Mouse (Mus musculus) myocyte (in vitro differentiated cells): ENCODE results near the gene Olfr1129. TPM values are rescaled to one million over a fixed set of nuclear protein-coding genes. Genes with fewer than 3 reads are reported as not detected.
"Not testable (repeated sequence)": the region's sequence is repeated elsewhere in the genome, so short reads cannot be mapped to it uniquely, and the experiment has no call there.

ENCODE experiments used
- H3K27me3 ChIP-seq: one replicate; pipeline ENCODE4 v1.6.1; 2011; ENCODE audit not compliant: control insufficient read depth, insufficient read depth, insufficient read length
- H3K36me3 ChIP-seq: one replicate; pipeline ENCODE4 v1.6.1; 2011; ENCODE audit not compliant: control insufficient read depth, insufficient read depth
- H3K4me2 ChIP-seq: one replicate; pipeline ENCODE4 v1.6.1; 2011; ENCODE audit warnings: low read depth, control low read depth
- H3K4me3 ChIP-seq: one replicate; pipeline ENCODE4 v1.5.1; 2011; ENCODE audit warnings: mild to moderate bottlenecking, control low read depth, moderate library complexity
- H3K79me2 ChIP-seq: one replicate; pipeline ENCODE4 v1.6.1; 2011; ENCODE audit not compliant: control insufficient read depth, insufficient read depth
- H3ac ChIP-seq: one replicate; pipeline ENCODE4 v1.6.1; 2011; ENCODE audit not compliant: control insufficient read depth, insufficient read length
- CEBPB ChIP-seq: IDR thresholded peaks from 2 replicates; pipeline ENCODE4 v1.6.1; 2011; ENCODE audit warnings: mild to moderate bottlenecking, moderate library complexity; ENCODE audit not compliant: poor library complexity, insufficient read depth, severe bottlenecking
- E2F4 ChIP-seq: IDR thresholded peaks from one replicate; pipeline ENCODE4 v1.6.1; 2011; ENCODE audit warnings: mild to moderate bottlenecking, control low read depth, moderate library complexity; ENCODE audit not compliant: insufficient read depth
- MAX ChIP-seq: IDR thresholded peaks from one replicate; pipeline ENCODE4 v1.6.1; 2011; ENCODE audit warnings: low read depth, mild to moderate bottlenecking, control low read depth
- MYOD1 ChIP-seq, 3 experiments: IDR thresholded peaks; one replicate each; pipeline ENCODE4 v1.6.1; 2011; ENCODE audit warnings: control low read depth in 2 of 3, low read depth in 2 of 3, mild to moderate bottlenecking in 2 of 3, moderate library complexity in 1 of 3; ENCODE audit not compliant: insufficient read length in 2 of 3, control insufficient read depth in 1 of 3
- MYOG ChIP-seq, 3 experiments: IDR thresholded peaks; one replicate each; pipeline ENCODE4 v1.6.1; 2011; ENCODE audit warnings: control low read depth in 2 of 3, low read depth in 2 of 3, mild to moderate bottlenecking in 2 of 3; ENCODE audit not compliant: insufficient read length in 2 of 3, control insufficient read depth in 1 of 3, insufficient read depth in 1 of 3
- POLR2A ChIP-seq: IDR thresholded peaks from one replicate; pipeline ENCODE4 v1.6.1; 2011; ENCODE audit warnings: low read depth, mild to moderate bottlenecking, control low read depth, moderate library complexity; ENCODE audit not compliant: insufficient read length
- POLR2AphosphoS2 ChIP-seq: IDR thresholded peaks from one replicate; pipeline ENCODE4 v1.6.1; 2011; ENCODE audit warnings: low read depth, control low read depth; ENCODE audit not compliant: insufficient read length
- REST ChIP-seq: IDR thresholded peaks from one replicate; pipeline ENCODE4 v1.6.1; 2011; ENCODE audit warnings: mild to moderate bottlenecking, control low read depth, moderate library complexity; ENCODE audit not compliant: insufficient read depth, insufficient read length
- SRF ChIP-seq: IDR thresholded peaks from one replicate; pipeline ENCODE4 v1.6.1; 2011; ENCODE audit warnings: low read depth; ENCODE audit not compliant: control insufficient read depth, insufficient read length
- TCF12 ChIP-seq: IDR thresholded peaks from one replicate; pipeline ENCODE4 v1.6.1; 2011; ENCODE audit warnings: mild to moderate bottlenecking, control low read depth; ENCODE audit not compliant: poor library complexity, insufficient read depth, severe bottlenecking
- TCF3 ChIP-seq: IDR thresholded peaks from one replicate; pipeline ENCODE4 v1.6.1; 2011; ENCODE audit warnings: low read depth, control low read depth; ENCODE audit not compliant: insufficient read length
- USF1 ChIP-seq: IDR thresholded peaks from one replicate; pipeline ENCODE4 v1.6.1; 2011; ENCODE audit warnings: low read depth, mild to moderate bottlenecking, control low read depth, moderate library complexity
- polyA plus RNA-seq: library from polyadenylated mRNA; unstranded; fragments of >200 nt; fragmentation: generic; extraction: Trizol; gene quantifications from one replicate; pipeline ENCODE4 v1.2.1, GENCODE M21; 2012; ENCODE audit warnings: missing spikeins

Gene Olfr1129
- polyA plus RNA-seq: not detected

DNA sequence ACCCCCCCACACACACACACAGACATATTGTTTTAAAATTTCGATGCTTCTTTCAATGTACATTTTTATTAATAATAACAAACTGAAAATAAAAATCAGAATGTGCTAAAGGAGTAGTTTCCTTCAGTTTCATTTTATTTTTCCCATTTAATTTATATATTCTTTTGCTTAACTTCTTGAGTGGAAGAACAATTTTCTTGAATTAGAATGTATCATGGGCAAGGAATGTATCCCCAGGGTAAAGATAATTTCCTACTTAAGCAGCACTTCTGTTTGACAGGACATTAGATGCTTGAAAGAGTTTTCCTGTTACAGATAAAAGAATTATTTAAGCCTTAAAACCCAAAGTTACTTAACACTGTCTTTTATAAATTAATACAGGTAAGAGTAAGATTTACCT, at the start of gene Olfr1129:
Olfr1129 (plus strand) TSS at position 301 of the 400 bp plus-strand sequence.
- H3K79me2 ChIP-seq, H3K36me3 ChIP-seq, H3K4me3 ChIP-seq, H3K4me2 ChIP-seq, H3K27me3 ChIP-seq, H3ac ChIP-seq: not testable (repeated sequence)

- not testable (repeated sequence) for H3K36me3 ChIP-seq, H3K4me2 ChIP-seq, H3ac ChIP-seq, H3K27me3 ChIP-seq, H3K79me2 ChIP-seq, H3K4me3 ChIP-seq
Observed at GRCm38 (mm10) chr2:87525899-87526616, 47.6 kb upstream of the Olfr1129 start.

GRCm38 (mm10) chr2:87531496-87531895, 42.2 kb upstream of the Olfr1129 start, which contains the start of gene Olfr153:
Gene Olfr153, plus strand, starts transcription at chr2:87531796.
- no peak within 1 kb of the TSS for H3K4me3 ChIP-seq
- no peak within 1 kb of the TSS for H3K4me2 ChIP-seq
- H3K27me3 ChIP-seq: no peaks in the 10 kb centered on the region
- no peak within 1 kb of the TSS for H3ac ChIP-seq
- no peak for TF ChIP-seq TCF3
- no peak for TF ChIP-seq POLR2A
- TF ChIP-seq POLR2AphosphoS2: no peak
- H3K36me3 ChIP-seq: no peaks in the 10 kb centered on the region
- H3K79me2 ChIP-seq: no peaks in the 10 kb centered on the region

GRCm38 (mm10) chr2:87534826-87535225, 38.9 kb upstream of the Olfr1129 start:
- TF ChIP-seq MYOD1 (IDR thresholded peaks at IDR 0.05; ENCODE audit: control insufficient read depth in 1 of 3, insufficient read length in 2 of 3, low read depth in 2 of 3) (no peak), REST (no peak), TCF3 (no peak), TCF12 (no peak), POLR2A (no peak), CEBPB (no peak), USF1 (no peak), MAX (no peak), POLR2AphosphoS2 (no peak), MYOG (IDR thresholded peaks at IDR 0.05; ENCODE audit: control insufficient read depth in 1 of 3, insufficient read depth in 1 of 3, insufficient read length in 2 of 3, low read depth in 2 of 3) (no peak), E2F4 (no peak), SRF (no peak)
- Histone ChIP-seq H3K4me2 (no peak overlapping the region), H3K79me2 (no peaks in the 10 kb centered on the region), H3ac (no peak overlapping the region), H3K36me3 (no peaks in the 10 kb centered on the region), H3K4me3 (no peak overlapping the region), H3K27me3 (no peaks in the 10 kb centered on the region)

- no peak within 1 kb of the TSS for H3K4me3 ChIP-seq
- H3K4me2 ChIP-seq: no peak within 1 kb of the TSS
- H3K36me3 ChIP-seq: no peaks in the 10 kb centered on the region
- H3K79me2 ChIP-seq: no peaks in the 10 kb centered on the region
- no peak within 1 kb of the TSS for H3ac ChIP-seq
- TF ChIP-seq POLR2A (no peak), REST (no peak), POLR2AphosphoS2 (no peak), TCF12 (no peak), TCF3 (no peak), MAX (no peak), CEBPB (no peak), MYOD1 (IDR thresholded peaks at IDR 0.05; ENCODE audit: control insufficient read depth in 1 of 3, insufficient read length in 2 of 3, low read depth in 2 of 3) (no peak), E2F4 (no peak), MYOG (IDR thresholded peaks at IDR 0.05; ENCODE audit: control insufficient read depth in 1 of 3, insufficient read depth in 1 of 3, insufficient read length in 2 of 3, low read depth in 2 of 3) (no peak), SRF (no peak), USF1 (no peak)
- no peaks in the 10 kb centered on the region for H3K27me3 ChIP-seq
Observed at GRCm38 (mm10) chr2:87545442-87545841, 28.3 kb upstream of the Olfr1129 start, which contains the start of gene Olfr1128. Gene Olfr1128, minus strand, starts transcription at chr2:87545542.

GRCm38 (mm10) chr2:87605912-87606311, 32.2 kb downstream of the Olfr1129 start, which contains the start of gene Olfr1130:
Gene Olfr1130, plus strand, starts transcription at chr2:87606212.
- H3ac ChIP-seq, H3K36me3 ChIP-seq, H3K79me2 ChIP-seq, H3K4me3 ChIP-seq, H3K27me3 ChIP-seq, H3K4me2 ChIP-seq: not testable (repeated sequence)
